Mouse (Mus musculus) olfactory bulb, adult 2 months (tissue): ENCODE data around the gene Hrc. TPM values are rescaled to one million over a fixed set of nuclear protein-coding genes. Genes with fewer than 3 reads are reported as not detected.

ENCODE experiments used
- H3K27ac ChIP-seq: fragments of 200-500 bp; 2 replicates; pipeline ENCODE4 v1.5.1; 2012; ENCODE audit warnings: low read depth, low read length; ENCODE audit not compliant: insufficient read depth
- H3K4me1 ChIP-seq: fragments of 200-500 bp; 2 replicates; pipeline ENCODE4 v1.6.1; 2012; ENCODE audit warnings: low read length; ENCODE audit not compliant: control insufficient read depth, insufficient read depth
- H3K4me3 ChIP-seq: fragments of 200-500 bp; 2 replicates; pipeline ENCODE4 v1.5.1; 2012; ENCODE audit warnings: mild to moderate bottlenecking, low read depth, low read length, moderate library complexity; ENCODE audit not compliant: insufficient read depth
- CTCF ChIP-seq: fragments of 200-500 bp; IDR thresholded peaks from 2 replicates; pipeline ENCODE4 v1.5.1; 2012; ENCODE audit warnings: low read depth, mild to moderate bottlenecking, low read length, moderate library complexity; ENCODE audit not compliant: insufficient read depth
- POLR2A ChIP-seq: fragments of 200-500 bp; IDR thresholded peaks from 2 replicates; pipeline ENCODE4 v1.6.1; 2012; ENCODE audit warnings: mild to moderate bottlenecking, low read depth, low read length, moderate library complexity; ENCODE audit not compliant: insufficient read depth
- WGBS: fragments of 180-500 bp; shearing (Covaris S2); methylation state at CpG from one replicate; pipeline ENCODE4 v1.1.7; 2018; 5-methylcytosine and 5-hydroxymethylcytosine counted together
- polyA plus RNA-seq: library from polyadenylated mRNA; stranded (reverse); fragments of >200 nt; gene quantifications from 2 replicates; pipeline ENCODE4 v1.2.4, GENCODE M21; 2012; ENCODE audit warnings: low replicate concordance; ENCODE audit not compliant: missing spikeins, insufficient read depth, insufficient read length

The Hrc gene
- not detected in 2 replicates for polyA plus RNA-seq

- Histone ChIP-seq H3K4me3 (no peak within 1 kb of the TSS), H3K27ac (no peak within 1 kb of the TSS), H3K4me1 (peaks cover 20% of the 10 kb centered on the region)
- 42% methylated on average over 5 of the region's 5 CpGs for WGBS
- TF ChIP-seq POLR2A, result no peak
- no peak for TF ChIP-seq CTCF
These were observed at the start of gene Hrc for GRCm38 (mm10) chr7:45335056-45335455. TSS of gene Hrc (plus strand) at chr7:45335290.

DNA sequence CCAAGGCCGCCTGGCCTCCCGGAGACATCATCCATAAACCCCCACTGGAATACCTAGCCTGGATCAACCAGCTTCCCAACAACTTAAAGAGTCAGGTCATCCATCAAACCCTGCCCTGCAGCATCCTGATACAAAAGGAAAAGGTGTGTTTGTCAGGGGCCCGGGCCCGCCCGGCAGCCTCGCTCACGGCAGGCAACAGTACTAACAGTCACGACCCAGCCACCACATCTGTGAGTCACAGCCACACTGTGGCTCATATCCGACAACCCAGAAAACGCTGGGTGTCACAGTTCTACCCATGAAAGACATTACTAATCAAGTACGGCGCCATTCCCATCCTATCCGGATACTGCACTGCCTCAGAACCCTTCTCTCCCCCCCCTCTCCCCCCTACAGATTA lies 48.6 kb upstream of the Hrc start:
- Histone ChIP-seq H3K4me3 (no peak overlapping the region), H3K4me1 (peaks cover 5% of the 10 kb centered on the region; the same call in 1 of the 2 replicates), H3K27ac (no peak overlapping the region)
- TF ChIP-seq CTCF (no peak), POLR2A (no peak)
- 74% methylated on average over 13 of the region's 13 CpGs for WGBS

GRCm38 (mm10) chr7:45296626-45297025 lies 38.5 kb upstream of the Hrc start:
- 82% methylated on average over 1 of the region's 1 CpGs for WGBS
- no peak overlapping the region for H3K27ac ChIP-seq
- no peak for TF ChIP-seq POLR2A
- no peak for TF ChIP-seq CTCF
- H3K4me3 ChIP-seq, result no peak overlapping the region
- no peaks in the 10 kb centered on the region for H3K4me1 ChIP-seq

DNA sequence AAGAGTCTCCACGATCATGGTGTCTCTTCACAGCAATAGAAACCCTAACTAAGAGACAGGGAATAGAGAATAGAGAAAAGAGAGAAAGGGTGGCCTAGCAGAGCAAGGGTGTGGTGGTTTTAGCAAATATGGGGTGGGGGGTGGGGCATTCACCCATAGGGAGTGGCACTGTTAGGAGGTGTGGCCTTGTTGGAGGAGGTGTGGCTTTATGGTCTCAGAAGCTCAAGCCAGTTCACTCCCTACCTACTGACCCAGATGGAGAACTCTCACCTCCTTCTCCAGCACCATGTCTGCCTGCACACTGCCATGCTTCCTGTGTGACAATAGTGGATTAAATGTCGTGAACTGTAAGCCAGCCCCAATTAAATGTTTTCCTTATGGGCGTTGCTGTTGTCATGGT lies 37.5 kb upstream of the Hrc start:
- Histone ChIP-seq H3K4me3 (no peak overlapping the region), H3K4me1 (peaks cover under 1% of the 10 kb centered on the region; the same call in 1 of the 2 replicates), H3K27ac (no peak overlapping the region)
- 36% methylated on average over 3 of the region's 3 CpGs for WGBS
- TF ChIP-seq POLR2A, result no peak
- no peak for TF ChIP-seq CTCF

DNA sequence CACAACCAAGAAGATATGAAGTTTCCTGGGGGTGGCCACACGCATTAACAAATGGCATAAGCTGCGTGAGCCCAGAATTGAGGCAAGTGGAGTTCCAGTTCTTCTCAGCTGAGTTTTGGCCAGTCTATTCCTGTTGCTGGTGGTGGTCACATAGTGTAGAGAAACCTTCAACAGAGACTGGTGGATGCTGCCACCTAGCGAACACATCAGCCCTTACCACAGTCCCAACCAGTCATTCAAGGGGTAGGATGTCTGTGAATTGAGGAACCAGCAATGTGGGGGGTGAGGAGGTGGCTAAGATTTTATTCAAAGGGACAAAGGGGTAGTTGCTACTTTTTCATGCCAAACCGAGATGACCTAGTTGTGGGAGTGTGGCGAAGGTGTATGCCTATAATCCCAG lies 35.3 kb upstream of the Hrc start:
- 9% methylated on average over 5 of the region's 5 CpGs for WGBS
- Histone ChIP-seq H3K4me3 (no peak overlapping the region), H3K4me1 (peaks cover 7% of the 10 kb centered on the region; the same call in 1 of the 2 replicates), H3K27ac (no peak overlapping the region)
- TF ChIP-seq CTCF (no peak), POLR2A (no peak)

GRCm38 (mm10) chr7:45300270-45300669 lies 34.8 kb upstream of the Hrc start:
- Histone ChIP-seq H3K4me1 (peaks cover 9% of the 10 kb centered on the region; the same call in 1 of the 2 replicates), H3K27ac (no peak overlapping the region), H3K4me3 (no peak overlapping the region)
- WGBS, result 16% methylated on average over 6 of the region's 6 CpGs
- TF ChIP-seq CTCF (peak; percentile 57; the same call in 1 of the 2 replicates), POLR2A (no peak)

GRCm38 (mm10) chr7:45302626-45303025 lies 32.5 kb upstream of the Hrc start:
- Histone ChIP-seq H3K27ac (no peak overlapping the region), H3K4me1 (peaks cover 10% of the 10 kb centered on the region; the same call in 1 of the 2 replicates), H3K4me3 (no peak overlapping the region)
- TF ChIP-seq CTCF (no peak), POLR2A (no peak)
- 21% methylated on average over 8 of the region's 8 CpGs for WGBS

- TF ChIP-seq CTCF (no peak), POLR2A (no peak)
- H3K4me1 ChIP-seq, result peaks cover 10% of the 10 kb centered on the region; the same call in 1 of the 2 replicates
- 34% methylated on average over 12 of the region's 13 CpGs for WGBS
- H3K27ac ChIP-seq, result no peak overlapping the region
- peak overlapping the region; percentile 18; the same call in 1 of the 2 replicates for H3K4me3 ChIP-seq
These were observed 30.2 kb upstream of the Hrc start for GRCm38 (mm10) chr7:45304869-45305268.

- Histone ChIP-seq H3K4me3 (peak overlapping the region; percentile 18; the same call in 1 of the 2 replicates), H3K27ac (no peak overlapping the region), H3K4me1 (peaks cover 10% of the 10 kb centered on the region; the same call in 1 of the 2 replicates)
- 12% methylated on average over 17 of the region's 17 CpGs for WGBS
- TF ChIP-seq POLR2A (no peak), CTCF (peak; percentile 68; the same call in 1 of the 2 replicates)
These were observed 29.8 kb upstream of the Hrc start for GRCm38 (mm10) chr7:45305275-45305674.

GRCm38 (mm10) chr7:45308551-45309240 lies 26.4 kb upstream of the Hrc start:
- H3K4me3 ChIP-seq, result no peak overlapping the region
- TF ChIP-seq CTCF (no peak), POLR2A (no peak)
- H3K4me1 ChIP-seq, result peaks cover 3% of the 10 kb centered on the region; the same call in 1 of the 2 replicates
- H3K27ac ChIP-seq, result no peak overlapping the region
- 76% methylated on average over 15 of the region's 15 CpGs for WGBS
